Mouse (Mus musculus): Measurements from ENCODE around the gene Btbd17. TPM values are rescaled to one million over a fixed set of nuclear protein-coding genes. Genes with fewer than 3 reads are reported as not detected.

The Btbd17 gene
- polyA plus RNA-seq (2015; fragmentation: Nextera tagmentation; extraction: Ambion mirVana) = 0.24 TPM in 1 of 2 replicates, not detected in the other

- WGBS = 15% methylated on average over 4 of the region's 4 CpGs
- Histone ChIP-seq H3K4me2 (peak within 1 kb of the TSS; percentile 73), H3K4me3 (peak within 1 kb of the TSS; percentile 52), H3K4me1 (peaks cover 21% of the 10 kb centered on the region), H3K36me3 (no peaks in the 10 kb centered on the region), H3K9ac (peak within 1 kb of the TSS; percentile 61; the same call in 1 of the 2 replicates), H3K27me3 (replicated peaks) (peaks cover 56% of the 10 kb centered on the region), H3K9me3 (no peaks in the 10 kb centered on the region), H3K27ac (replicated peaks) (no peak within 1 kb of the TSS)
- no peak for ATAC-seq (ENCODE audit: extremely low read depth, insufficient number of reproducible peaks, low FRiP score, low TSS enrichment)
Observed at GRCm38 (mm10) chr11:114795848-114796322, at the start of gene Btbd17. Btbd17 (minus strand) TSS chr11:114795945.

- WGBS = 73% methylated on average over 7 of the region's 7 CpGs
- H3K4me3 ChIP-seq = no peak overlapping the region
- no peaks in the 10 kb centered on the region for H3K36me3 ChIP-seq
- ATAC-seq (ENCODE audit: extremely low read depth, insufficient number of reproducible peaks, low FRiP score, low TSS enrichment) = no peak
- H3K27me3 ChIP-seq (replicated peaks) = peaks cover 10% of the 10 kb centered on the region
- H3K27ac ChIP-seq (replicated peaks) = peak overlapping the region; percentile 88
- H3K9me3 ChIP-seq = peaks cover 5% of the 10 kb centered on the region; the same call in 1 of the 2 replicates
- peaks cover 22% of the 10 kb centered on the region for H3K4me1 ChIP-seq
- H3K9ac ChIP-seq = peak overlapping the region; percentile 21; the same call in 1 of the 2 replicates
- H3K4me2 ChIP-seq = peak overlapping the region; percentile 44; the same call in 1 of the 2 replicates
Observed at GRCm38 (mm10) chr11:114844464-114845220, 48.9 kb upstream of the Btbd17 start.

- Histone ChIP-seq H3K27ac (replicated peaks) (peak overlapping the region; percentile 88), H3K9ac (peak overlapping the region; percentile 35)
Observed at GRCm38 (mm10) chr11:114843818-114844463, 48.2 kb upstream of the Btbd17 start.

GRCm38 (mm10) chr11:114833166-114833565 lies 37.4 kb upstream of the Btbd17 start:
- H3K9ac ChIP-seq = no peak overlapping the region
- 38% methylated on average over 5 of the region's 5 CpGs for WGBS
- peaks cover 54% of the 10 kb centered on the region for H3K4me1 ChIP-seq
- no peaks in the 10 kb centered on the region for H3K9me3 ChIP-seq
- no peaks in the 10 kb centered on the region for H3K27me3 ChIP-seq (replicated peaks)
- no peak overlapping the region for H3K4me2 ChIP-seq
- H3K4me3 ChIP-seq = no peak overlapping the region
- ATAC-seq (ENCODE audit: extremely low read depth, insufficient number of reproducible peaks, low FRiP score, low TSS enrichment) = no peak
- no peaks in the 10 kb centered on the region for H3K36me3 ChIP-seq
- no peak overlapping the region for H3K27ac ChIP-seq (replicated peaks)

More at GRCm38 (mm10) chr11:114843818-114844463, 48.2 kb upstream of the Btbd17 start:
- Histone ChIP-seq H3K4me3 (no peak overlapping the region), H3K27me3 (replicated peaks) (peaks cover 4% of the 10 kb centered on the region), H3K4me2 (peak overlapping the region; percentile 44), H3K9me3 (peaks cover 5% of the 10 kb centered on the region; the same call in 1 of the 2 replicates), H3K36me3 (no peaks in the 10 kb centered on the region), H3K4me1 (peaks cover 20% of the 10 kb centered on the region)
- peak; percentile 53; the same call in 1 of the 2 replicates for ATAC-seq (ENCODE audit: extremely low read depth, insufficient number of reproducible peaks, low FRiP score, low TSS enrichment)
- 7% methylated on average over 8 of the region's 8 CpGs for WGBS

GRCm38 (mm10) chr11:114830433-114830773 lies 34.7 kb upstream of the Btbd17 start:
- H3K9me3 ChIP-seq = no peaks in the 10 kb centered on the region
- 13% methylated on average over 8 of the region's 8 CpGs for WGBS
- H3K4me1 ChIP-seq = peaks cover 53% of the 10 kb centered on the region
- ATAC-seq (ENCODE audit: extremely low read depth, insufficient number of reproducible peaks, low FRiP score, low TSS enrichment) = no peak
- peak overlapping the region; percentile 95 for H3K27ac ChIP-seq (replicated peaks)
- H3K27me3 ChIP-seq (replicated peaks) = no peaks in the 10 kb centered on the region
- H3K4me3 ChIP-seq = peak overlapping the region; percentile 46
- H3K9ac ChIP-seq = peak overlapping the region; percentile 76
- H3K36me3 ChIP-seq = no peaks in the 10 kb centered on the region
- H3K4me2 ChIP-seq = peak overlapping the region; percentile 74

GRCm38 (mm10) chr11:114829499-114830432 lies 34.0 kb upstream of the Btbd17 start:
- H3K4me1 ChIP-seq = peaks cover 53% of the 10 kb centered on the region
- H3K27me3 ChIP-seq (replicated peaks) = no peaks in the 10 kb centered on the region
- H3K36me3 ChIP-seq = no peaks in the 10 kb centered on the region
- peak; percentile 83; the same call in 1 of the 2 replicates for ATAC-seq (ENCODE audit: extremely low read depth, insufficient number of reproducible peaks, low FRiP score, low TSS enrichment)
- no peaks in the 10 kb centered on the region for H3K9me3 ChIP-seq
- H3K4me2 ChIP-seq = peak overlapping the region; percentile 74
- H3K9ac ChIP-seq = peak overlapping the region; percentile 76
- peak overlapping the region; percentile 46 for H3K4me3 ChIP-seq
- 5% methylated on average over 24 of the region's 24 CpGs for whole genome bisulfite sequencing
- H3K27ac ChIP-seq (replicated peaks) = peak overlapping the region; percentile 95

- Histone ChIP-seq H3K4me1 (peaks cover 48% of the 10 kb centered on the region), H3K9me3 (no peaks in the 10 kb centered on the region), H3K27me3 (replicated peaks) (no peaks in the 10 kb centered on the region), H3K9ac (no peak overlapping the region), H3K4me2 (no peak overlapping the region), H3K4me3 (no peak overlapping the region), H3K36me3 (no peaks in the 10 kb centered on the region), H3K27ac (replicated peaks) (peak overlapping the region; percentile 65)
- no peak for ATAC-seq (ENCODE audit: extremely low read depth, insufficient number of reproducible peaks, low FRiP score, low TSS enrichment)
- WGBS = 16% methylated on average over 5 of the region's 5 CpGs
Observed at GRCm38 (mm10) chr11:114826686-114827085, 30.9 kb upstream of the Btbd17 start.

- Histone ChIP-seq H3K27me3 (replicated peaks) (no peaks in the 10 kb centered on the region), H3K4me1 (peaks cover 24% of the 10 kb centered on the region), H3K4me2 (peak overlapping the region; percentile 34), H3K4me3 (no peak overlapping the region), H3K9ac (peak overlapping the region; percentile 29), H3K36me3 (no peaks in the 10 kb centered on the region), H3K9me3 (no peaks in the 10 kb centered on the region), H3K27ac (replicated peaks) (peak overlapping the region; percentile 30)
- 13% methylated on average over 11 of the region's 11 CpGs for WGBS
- ATAC-seq (ENCODE audit: extremely low read depth, insufficient number of reproducible peaks, low FRiP score, low TSS enrichment) = no peak
Observed at GRCm38 (mm10) chr11:114823199-114823725, 27.5 kb upstream of the Btbd17 start.

- Histone ChIP-seq H3K27ac (replicated peaks) (peak overlapping the region; percentile 30), H3K27me3 (replicated peaks) (no peaks in the 10 kb centered on the region), H3K4me3 (no peak overlapping the region), H3K9me3 (no peaks in the 10 kb centered on the region), H3K36me3 (no peaks in the 10 kb centered on the region), H3K9ac (peak overlapping the region; percentile 29), H3K4me2 (peak overlapping the region; percentile 34), H3K4me1 (peaks cover 24% of the 10 kb centered on the region)
- no peak for ATAC-seq (ENCODE audit: extremely low read depth, insufficient number of reproducible peaks, low FRiP score, low TSS enrichment)
- WGBS = 42% methylated on average over 12 of the region's 12 CpGs
Observed at GRCm38 (mm10) chr11:114822727-114823126, 27.0 kb upstream of the Btbd17 start.

GRCm38 (mm10) chr11:114821325-114821724 lies 25.6 kb upstream of the Btbd17 start:
- 61% methylated on average over 1 of the region's 1 CpGs for WGBS
- ATAC-seq (ENCODE audit: extremely low read depth, insufficient number of reproducible peaks, low FRiP score, low TSS enrichment) = no peak
- Histone ChIP-seq H3K4me2 (no peak overlapping the region), H3K4me1 (peaks cover 17% of the 10 kb centered on the region), H3K9ac (no peak overlapping the region), H3K9me3 (no peaks in the 10 kb centered on the region), H3K27ac (replicated peaks) (no peak overlapping the region), H3K27me3 (replicated peaks) (no peaks in the 10 kb centered on the region), H3K36me3 (no peaks in the 10 kb centered on the region), H3K4me3 (no peak overlapping the region)

All from heart, embryonic 13.5 days (tissue).